Mouse (Mus musculus) midbrain, embryonic 14.5 days (tissue): Measurements from ENCODE around the gene Uchl1. TPM values are rescaled to one million over a fixed set of nuclear protein-coding genes. Genes with fewer than 3 reads are reported as not detected.

ENCODE experiments used
- ATAC-seq: fragments of 200-750 bp; cut with Nextera tagmentation; 2 replicates; pipeline ENCODE4 v1.8.0; 2017; ENCODE audit warnings: moderate number of reproducible peaks, moderate library complexity; ENCODE audit not compliant: low FRiP score, low TSS enrichment
- DNase-seq: peaks from one replicate; pipeline ENCODE4 v3.0.0-alpha.2; 2015
- H3K27ac ChIP-seq: fragments of 300-500 bp; sonication (generic); replicated peaks from 2 replicates; pipeline ENCODE4 v1.5.1; 2014; ENCODE audit warnings: mild to moderate bottlenecking, low read depth, low read length, moderate library complexity
- H3K27me3 ChIP-seq: fragments of 300-500 bp; sonication (generic); 2 replicates; pipeline ENCODE4 v1.6.1; 2014; ENCODE audit warnings: low read length, control low read depth, mixed read lengths; ENCODE audit not compliant: control insufficient read depth, insufficient read depth
- H3K36me3 ChIP-seq: fragments of 300-500 bp; sonication (generic); 2 replicates; pipeline ENCODE4 v1.6.1; 2014; ENCODE audit warnings: low read length, control low read depth; ENCODE audit not compliant: control insufficient read depth, insufficient read depth
- H3K4me1 ChIP-seq: fragments of 300-500 bp; sonication (generic); 2 replicates; pipeline ENCODE4 v1.6.1; 2014; ENCODE audit warnings: mild to moderate bottlenecking, antibody characterized with exemption, low read length, control low read depth; ENCODE audit not compliant: control insufficient read depth, insufficient read depth
- H3K4me2 ChIP-seq: fragments of 300-500 bp; sonication (generic); 2 replicates; pipeline ENCODE4 v1.6.1; 2014; ENCODE audit warnings: mild to moderate bottlenecking, low read length, moderate library complexity
- H3K4me3 ChIP-seq: fragments of 300-500 bp; sonication (generic); replicated peaks from 2 replicates; pipeline ENCODE4 v1.5.1; 2014; ENCODE audit warnings: low read depth, low read length
- H3K9ac ChIP-seq: fragments of 300-500 bp; sonication (generic); replicated peaks from 2 replicates; pipeline ENCODE4 v1.6.1; 2014; ENCODE audit warnings: mild to moderate bottlenecking, low read length, moderate library complexity
- H3K9me3 ChIP-seq: fragments of 300-500 bp; sonication (generic); 2 replicates; pipeline ENCODE4 v1.6.1; 2016; ENCODE audit warnings: low read length, control low read depth, mixed read lengths; ENCODE audit not compliant: control insufficient read depth
- WGBS: fragments of 180-500 bp; shearing (Covaris S2); extraction: QIAGEN DNeasy Blood & Tissue Kit; methylation state at CpG from one replicate; pipeline ENCODE4 v1.1.7; 2014; 5-methylcytosine and 5-hydroxymethylcytosine counted together
- polyA plus RNA-seq: library from polyadenylated mRNA; unstranded; fragments of >200 nt; fragmentation: Nextera tagmentation; extraction: Ambion mirVana; gene quantifications from 2 replicates; pipeline ENCODE4 v1.2.1, GENCODE M21; 2014

Gene Uchl1
- polyA plus RNA-seq, 1 experiment from 2014 or later: 1,445 TPM

DNA sequence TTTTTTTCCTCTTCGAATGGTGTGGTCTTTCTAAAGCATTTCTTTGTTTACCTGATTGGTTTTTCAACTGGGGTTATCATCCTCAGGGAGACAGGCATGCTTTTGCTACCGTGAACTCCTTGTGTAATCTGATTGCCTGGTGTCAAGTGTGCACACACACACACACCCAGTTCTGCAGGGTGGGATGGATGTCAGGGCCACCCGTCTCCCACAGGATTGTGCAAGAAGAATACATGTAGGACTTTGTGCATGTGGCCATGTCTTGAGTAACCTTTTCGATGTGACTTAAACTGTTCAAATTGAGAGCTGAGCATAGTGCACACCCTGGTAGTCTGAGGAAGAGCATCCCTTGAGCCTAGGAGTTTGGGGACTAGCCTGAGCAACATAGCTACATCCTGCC, 17.3 kb downstream of the Uchl1 start:
- WGBS: 73% methylated on average over 4 of the region's 4 CpGs
- Histone ChIP-seq H3K27ac (no peak overlapping the region), H3K4me2 (no peak overlapping the region), H3K9ac (no peak overlapping the region), H3K4me3 (no peak overlapping the region), H3K4me1 (no peaks in the 10 kb centered on the region), H3K36me3 (peaks cover 19% of the 10 kb centered on the region), H3K27me3 (no peaks in the 10 kb centered on the region), H3K9me3 (no peaks in the 10 kb centered on the region)
- DNase-seq: no peak
- no peak for ATAC-seq

GRCm38 (mm10) chr5:66697119-66697518, 21.2 kb downstream of the Uchl1 start:
- Histone ChIP-seq H3K4me2 (no peak overlapping the region), H3K27me3 (no peaks in the 10 kb centered on the region), H3K36me3 (no peaks in the 10 kb centered on the region), H3K9me3 (no peaks in the 10 kb centered on the region), H3K27ac (no peak overlapping the region), H3K9ac (no peak overlapping the region), H3K4me1 (no peaks in the 10 kb centered on the region), H3K4me3 (no peak overlapping the region)
- DNase-seq: peak; percentile 93
- ATAC-seq: no peak

- no peaks in the 10 kb centered on the region for H3K4me1 ChIP-seq
- H3K4me2 ChIP-seq: no peak overlapping the region
- H3K9ac ChIP-seq: no peak overlapping the region
- H3K27ac ChIP-seq: no peak overlapping the region
- no peak overlapping the region for H3K4me3 ChIP-seq
- DNase-seq: no peak
- H3K9me3 ChIP-seq: no peaks in the 10 kb centered on the region
- WGBS: 65% methylated on average over 6 of the region's 6 CpGs
- H3K27me3 ChIP-seq: no peaks in the 10 kb centered on the region
- ATAC-seq: no peak
- no peaks in the 10 kb centered on the region for H3K36me3 ChIP-seq
Observed at GRCm38 (mm10) chr5:66699911-66700310, 24.0 kb downstream of the Uchl1 start.

- no peak overlapping the region for H3K9ac ChIP-seq
- 84% methylated on average over 4 of the region's 4 CpGs for WGBS
- no peak overlapping the region for H3K4me3 ChIP-seq
- H3K9me3 ChIP-seq: no peaks in the 10 kb centered on the region
- DNase-seq (no peak), ATAC-seq (no peak)
- no peaks in the 10 kb centered on the region for H3K36me3 ChIP-seq
- H3K4me1 ChIP-seq: no peaks in the 10 kb centered on the region
- H3K27ac ChIP-seq: no peak overlapping the region
- H3K27me3 ChIP-seq: no peaks in the 10 kb centered on the region
- H3K4me2 ChIP-seq: no peak overlapping the region
Observed at GRCm38 (mm10) chr5:66701951-66702350, 26.1 kb downstream of the Uchl1 start.

GRCm38 (mm10) chr5:66703317-66704004, 27.6 kb downstream of the Uchl1 start:
- Histone ChIP-seq H3K4me1 (no peaks in the 10 kb centered on the region), H3K36me3 (no peaks in the 10 kb centered on the region), H3K9me3 (no peaks in the 10 kb centered on the region), H3K9ac (no peak overlapping the region), H3K4me3 (no peak overlapping the region), H3K4me2 (no peak overlapping the region), H3K27ac (no peak overlapping the region), H3K27me3 (no peaks in the 10 kb centered on the region)
- 54% methylated on average over 10 of the region's 10 CpGs for WGBS
- DNase-seq: no peak
- no peak for ATAC-seq

DNA sequence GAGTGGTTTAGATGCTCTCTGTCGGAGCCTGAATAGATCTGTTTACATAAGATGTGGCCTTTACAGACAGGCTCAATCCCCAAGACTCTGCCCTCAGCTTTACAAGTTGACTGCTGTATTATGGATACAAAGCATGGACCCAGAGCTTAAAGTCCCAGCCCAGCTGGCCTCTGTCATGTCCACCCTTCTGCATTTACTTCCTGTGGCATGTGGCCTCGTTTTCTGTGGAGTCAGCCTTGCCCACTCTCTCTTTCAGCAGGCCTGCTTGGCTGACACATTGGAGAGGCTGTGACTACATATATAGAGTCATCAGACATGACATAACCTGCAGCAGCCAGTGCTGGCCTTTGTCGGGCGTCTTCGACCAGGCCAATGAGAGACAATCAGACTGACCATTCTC, 32.0 kb downstream of the Uchl1 start:
- no peak for DNase-seq
- H3K36me3 ChIP-seq: no peaks in the 10 kb centered on the region
- H3K27me3 ChIP-seq: no peaks in the 10 kb centered on the region
- H3K27ac ChIP-seq: no peak overlapping the region
- H3K4me1 ChIP-seq: no peaks in the 10 kb centered on the region
- H3K4me2 ChIP-seq: no peak overlapping the region
- WGBS: 71% methylated on average over 5 of the region's 5 CpGs
- ATAC-seq: no peak
- no peak overlapping the region for H3K4me3 ChIP-seq
- no peak overlapping the region for H3K9ac ChIP-seq
- H3K9me3 ChIP-seq: no peaks in the 10 kb centered on the region

DNA sequence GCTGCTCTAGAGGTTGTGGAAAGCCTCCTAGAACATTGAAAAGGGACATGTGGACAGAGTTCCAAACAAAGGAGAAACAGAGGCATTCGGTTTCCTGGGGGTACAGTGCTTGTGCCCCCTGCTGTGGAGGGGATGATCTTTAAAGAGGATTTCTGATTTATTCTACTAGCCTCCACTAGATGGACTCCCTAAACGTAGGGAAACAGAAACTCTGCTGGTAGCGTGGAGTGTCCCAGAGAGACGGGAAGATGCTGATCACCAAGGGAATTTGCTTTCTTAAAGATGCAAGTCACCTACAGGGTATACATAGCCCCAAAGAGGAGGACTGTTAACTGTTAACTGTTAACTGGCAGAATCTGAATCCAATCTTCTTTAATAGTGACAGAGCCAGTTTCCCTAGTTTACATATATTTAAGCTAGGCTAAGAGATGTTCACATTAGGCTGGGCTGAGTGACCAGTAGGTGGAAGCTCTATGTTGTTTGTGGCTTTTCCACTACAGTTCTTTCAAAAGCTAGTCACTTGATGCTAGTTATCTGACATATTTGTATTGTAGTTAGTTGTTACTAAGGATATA, 34.6 kb downstream of the Uchl1 start:
- Histone ChIP-seq H3K36me3 (no peaks in the 10 kb centered on the region), H3K27me3 (no peaks in the 10 kb centered on the region), H3K4me1 (no peaks in the 10 kb centered on the region), H3K9ac (no peak overlapping the region), H3K4me2 (no peak overlapping the region), H3K9me3 (no peaks in the 10 kb centered on the region), H3K4me3 (no peak overlapping the region), H3K27ac (no peak overlapping the region)
- DNase-seq (peak; percentile 73), ATAC-seq (no peak)
- 8% methylated on average over 4 of the region's 4 CpGs for WGBS

DNA sequence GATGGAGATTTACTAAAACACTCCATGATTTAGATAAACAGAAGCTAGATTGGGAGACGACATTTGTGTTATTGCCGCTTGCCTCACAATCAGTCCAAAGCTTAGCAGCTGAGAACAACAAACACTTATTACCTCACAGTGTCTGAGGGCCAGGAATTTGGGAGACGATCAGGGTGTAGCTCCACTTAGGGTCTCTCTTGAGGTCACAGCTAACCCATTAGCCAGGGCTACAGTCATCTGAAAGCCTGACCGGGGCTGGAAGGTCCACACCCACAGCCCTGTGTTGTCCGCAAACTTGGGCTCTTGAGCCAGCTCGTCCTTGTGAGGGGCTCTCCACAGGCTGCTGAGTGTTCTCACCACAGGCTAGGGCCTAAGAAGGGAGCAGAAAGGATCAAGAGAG, 36.9 kb downstream of the Uchl1 start:
- H3K4me3 ChIP-seq: no peak overlapping the region
- H3K27me3 ChIP-seq: no peaks in the 10 kb centered on the region
- H3K4me2 ChIP-seq: no peak overlapping the region
- no peaks in the 10 kb centered on the region for H3K36me3 ChIP-seq
- 79% methylated on average over 6 of the region's 6 CpGs for WGBS
- H3K4me1 ChIP-seq: no peaks in the 10 kb centered on the region
- ATAC-seq (no peak), DNase-seq (no peak)
- no peaks in the 10 kb centered on the region for H3K9me3 ChIP-seq
- no peak overlapping the region for H3K9ac ChIP-seq
- H3K27ac ChIP-seq: no peak overlapping the region

DNA sequence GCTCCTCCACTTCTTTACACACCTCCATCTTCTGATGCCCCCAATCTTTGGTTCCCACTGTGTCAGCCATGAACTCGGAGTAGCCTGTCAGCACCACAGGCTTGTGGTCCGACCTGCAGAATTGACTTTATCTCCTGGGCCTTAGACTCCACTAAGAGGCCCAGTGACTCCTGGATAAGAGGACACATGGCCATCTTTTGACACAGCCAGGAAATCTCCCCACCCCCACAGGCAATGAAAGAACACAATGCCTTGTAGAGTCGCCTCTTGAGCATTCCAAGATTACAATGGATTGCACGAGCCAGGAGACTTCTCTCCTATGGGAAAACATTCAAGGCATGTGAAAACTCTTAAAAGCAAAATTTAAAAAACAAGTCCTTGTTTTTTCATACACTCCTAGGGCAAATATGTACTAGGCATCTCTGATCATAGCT, 39.6 kb downstream of the Uchl1 start:
- DNase-seq (no peak), ATAC-seq (no peak)
- no peaks in the 10 kb centered on the region for H3K36me3 ChIP-seq
- WGBS: 45% methylated on average over 4 of the region's 4 CpGs
- H3K27ac ChIP-seq: no peak overlapping the region
- H3K4me3 ChIP-seq: no peak overlapping the region
- 0 out of 2 replicates have a peak, but pooled peaks cover 3% of the 10 kb centered on the region for H3K4me1 ChIP-seq
- no peaks in the 10 kb centered on the region for H3K9me3 ChIP-seq
- H3K9ac ChIP-seq: no peak overlapping the region
- no peak overlapping the region for H3K4me2 ChIP-seq
- H3K27me3 ChIP-seq: no peaks in the 10 kb centered on the region
